Mouse (Mus musculus) embryonic facial prominence, embryonic 15.5 days (tissue): ENCODE measurements at regions not wholly inside any gene's neighbourhood (a gene's known extent, or its start where the extent isn't known, plus 50 kb on each side); places are given as distances from the start of the nearest gene placed in this dataset.

ENCODE experiments used
- ATAC-seq: fragments of 200-750 bp; cut with Nextera tagmentation; 2 replicates; pipeline ENCODE4 v1.8.0; 2017; ENCODE audit warnings: low read depth, moderate TSS enrichment; ENCODE audit not compliant: insufficient number of reproducible peaks, low FRiP score, low TSS enrichment
- H3K27ac ChIP-seq: fragments of 300-500 bp; sonication (generic); replicated peaks from 2 replicates; pipeline ENCODE4 v1.5.1; 2015; ENCODE audit warnings: mild to moderate bottlenecking, inconsistent platforms
- H3K27me3 ChIP-seq: fragments of 300-500 bp; sonication (generic); 2 replicates; pipeline ENCODE4 v1.6.1; 2015; ENCODE audit warnings: inconsistent platforms
- H3K36me3 ChIP-seq: fragments of 300-500 bp; sonication (generic); 2 replicates; pipeline ENCODE4 v1.6.1; 2015; ENCODE audit warnings: mild to moderate bottlenecking, inconsistent platforms
- H3K4me1 ChIP-seq: fragments of 300-500 bp; sonication (generic); 2 replicates; pipeline ENCODE4 v1.6.1; 2015; ENCODE audit warnings: inconsistent platforms
- H3K4me2 ChIP-seq: fragments of 300-500 bp; sonication (generic); replicated peaks from 2 replicates; pipeline ENCODE4 v1.6.1; 2015; ENCODE audit warnings: mild to moderate bottlenecking, inconsistent platforms
- H3K4me3 ChIP-seq: fragments of 300-500 bp; sonication (generic); replicated peaks from 2 replicates; pipeline ENCODE4 v1.5.1; 2015; ENCODE audit warnings: mild to moderate bottlenecking, inconsistent platforms
- H3K9ac ChIP-seq: fragments of 300-500 bp; sonication (generic); 2 replicates; pipeline ENCODE4 v1.6.1; 2015; ENCODE audit warnings: inconsistent platforms
- H3K9me3 ChIP-seq: fragments of 300-500 bp; sonication (generic); replicated peaks from 2 replicates; pipeline ENCODE4 v1.6.1; 2016; ENCODE audit warnings: inconsistent platforms
- WGBS: fragments of 180-500 bp; shearing (Covaris S2); methylation state at CpG from one replicate; pipeline ENCODE4 v1.1.7; 2015; 5-methylcytosine and 5-hydroxymethylcytosine counted together

GRCm38 (mm10) chr6:50986270-50986924 is 332.2 kb upstream of the Npvf start:
- ATAC-seq = no peak; the same call in 1 of the 2 replicates
- WGBS = 58% methylated on average over 9 of the region's 9 CpGs
- H3K27ac ChIP-seq = peak overlapping the region; percentile 75

GRCm38 (mm10) chr6:50988561-50988960 is 334.3 kb upstream of the Npvf start:
- peaks cover 34% of the 10 kb centered on the region for H3K4me1 ChIP-seq
- no peaks in the 10 kb centered on the region for H3K9me3 ChIP-seq
- H3K9ac ChIP-seq = no peak overlapping the region
- 88% methylated on average over 3 of the region's 3 CpGs for WGBS
- H3K4me3 ChIP-seq = no peak overlapping the region
- H3K27me3 ChIP-seq = no peaks in the 10 kb centered on the region
- no peak for ATAC-seq
- H3K36me3 ChIP-seq = no peaks in the 10 kb centered on the region
- no peak overlapping the region for H3K27ac ChIP-seq
- no peak overlapping the region for H3K4me2 ChIP-seq

More at GRCm38 (mm10) chr6:50986270-50986924, 332.2 kb upstream of the Npvf start:
- Histone ChIP-seq H3K4me1 (peaks cover 49% of the 10 kb centered on the region), H3K36me3 (no peaks in the 10 kb centered on the region), H3K9ac (no peak overlapping the region), H3K27me3 (no peaks in the 10 kb centered on the region), H3K9me3 (no peaks in the 10 kb centered on the region), H3K4me2 (no peak overlapping the region), H3K4me3 (no peak overlapping the region)

GRCm38 (mm10) chr6:50991528-50992125 is 337.4 kb upstream of the Npvf start:
- no peak for ATAC-seq
- Histone ChIP-seq H3K36me3 (no peaks in the 10 kb centered on the region), H3K27me3 (no peaks in the 10 kb centered on the region), H3K9ac (no peak overlapping the region), H3K9me3 (no peaks in the 10 kb centered on the region), H3K4me3 (no peak overlapping the region), H3K4me2 (no peak overlapping the region), H3K27ac (peak overlapping the region; percentile 29), H3K4me1 (peaks cover 10% of the 10 kb centered on the region; the same call in 1 of the 2 replicates)
- 63% methylated on average over 8 of the region's 8 CpGs for WGBS

GRCm38 (mm10) chr6:50993952-50994351 is 339.7 kb upstream of the Npvf start:
- ATAC-seq = no peak
- Histone ChIP-seq H3K27ac (no peak overlapping the region), H3K9me3 (no peaks in the 10 kb centered on the region), H3K36me3 (no peaks in the 10 kb centered on the region), H3K4me1 (0 out of 2 replicates have a peak, but pooled peaks cover 9% of the 10 kb centered on the region), H3K4me2 (no peak overlapping the region), H3K27me3 (no peaks in the 10 kb centered on the region), H3K4me3 (no peak overlapping the region), H3K9ac (no peak overlapping the region)
- 71% methylated on average over 6 of the region's 6 CpGs for WGBS

GRCm38 (mm10) chr6:51002713-51003112 is 348.5 kb upstream of the Npvf start:
- H3K4me1 ChIP-seq = peaks cover 35% of the 10 kb centered on the region
- H3K9ac ChIP-seq = no peak overlapping the region
- 24% methylated on average over 7 of the region's 7 CpGs for WGBS
- H3K27ac ChIP-seq = peak overlapping the region; percentile 88
- no peaks in the 10 kb centered on the region for H3K36me3 ChIP-seq
- peak; percentile 87 for ATAC-seq
- H3K9me3 ChIP-seq = no peaks in the 10 kb centered on the region
- no peaks in the 10 kb centered on the region for H3K27me3 ChIP-seq
- H3K4me2 ChIP-seq = 0 out of 2 replicates have a peak overlapping the region, but pooled peaks have one; percentile 2
- no peak overlapping the region for H3K4me3 ChIP-seq

- no peak for ATAC-seq
- peaks cover 46% of the 10 kb centered on the region for H3K4me1 ChIP-seq
- 52% methylated on average over 11 of the region's 11 CpGs for WGBS
Observed at GRCm38 (mm10) chr6:51006074-51006591, 351.9 kb upstream of the Npvf start.

GRCm38 (mm10) chr6:51009526-51010340 is 355.5 kb upstream of the Npvf start:
- Histone ChIP-seq H3K4me3 (no peak overlapping the region), H3K36me3 (no peaks in the 10 kb centered on the region), H3K27me3 (no peaks in the 10 kb centered on the region), H3K4me2 (no peak overlapping the region), H3K9ac (no peak overlapping the region), H3K9me3 (no peaks in the 10 kb centered on the region), H3K4me1 (peaks cover 42% of the 10 kb centered on the region), H3K27ac (peak overlapping the region; percentile 81)
- peak; percentile 61; the same call in 1 of the 2 replicates for ATAC-seq
- 62% methylated on average over 14 of the region's 14 CpGs for WGBS

More at GRCm38 (mm10) chr6:51006074-51006591, 351.9 kb upstream of the Npvf start:
- Histone ChIP-seq H3K9me3 (no peaks in the 10 kb centered on the region), H3K4me3 (no peak overlapping the region), H3K9ac (no peak overlapping the region), H3K36me3 (no peaks in the 10 kb centered on the region), H3K27ac (peak overlapping the region; percentile 73), H3K4me2 (no peak overlapping the region), H3K27me3 (no peaks in the 10 kb centered on the region)

GRCm38 (mm10) chr6:51010536-51010935 is 356.3 kb upstream of the Npvf start:
- Histone ChIP-seq H3K27ac (peak overlapping the region; percentile 81), H3K4me2 (no peak overlapping the region), H3K27me3 (no peaks in the 10 kb centered on the region), H3K36me3 (no peaks in the 10 kb centered on the region), H3K4me3 (no peak overlapping the region), H3K9me3 (no peaks in the 10 kb centered on the region), H3K4me1 (peaks cover 37% of the 10 kb centered on the region), H3K9ac (no peak overlapping the region)
- 47% methylated on average over 1 of the region's 1 CpGs for WGBS
- no peak for ATAC-seq

GRCm38 (mm10) chr6:51012086-51012830 is 358.0 kb upstream of the Npvf start:
- H3K36me3 ChIP-seq = no peaks in the 10 kb centered on the region
- no peak overlapping the region for H3K9ac ChIP-seq
- no peaks in the 10 kb centered on the region for H3K9me3 ChIP-seq
- H3K27ac ChIP-seq = peak overlapping the region; percentile 71; the same call in 1 of the 2 replicates
- WGBS = 59% methylated on average over 15 of the region's 15 CpGs
- no peaks in the 10 kb centered on the region for H3K27me3 ChIP-seq
- ATAC-seq = peak; percentile 74
- no peak overlapping the region for H3K4me2 ChIP-seq
- no peak overlapping the region for H3K4me3 ChIP-seq
- peaks cover 27% of the 10 kb centered on the region for H3K4me1 ChIP-seq

GRCm38 (mm10) chr6:51015735-51016134 is 361.5 kb upstream of the Npvf start:
- Histone ChIP-seq H3K4me3 (no peak overlapping the region), H3K27ac (peak overlapping the region; percentile 45; the same call in 1 of the 2 replicates), H3K9ac (no peak overlapping the region), H3K9me3 (no peaks in the 10 kb centered on the region), H3K4me1 (peaks cover 14% of the 10 kb centered on the region), H3K36me3 (no peaks in the 10 kb centered on the region), H3K27me3 (no peaks in the 10 kb centered on the region), H3K4me2 (no peak overlapping the region)
- ATAC-seq = peak; percentile 41; the same call in 1 of the 2 replicates
- 34% methylated on average over 2 of the region's 2 CpGs for WGBS
